Mouse (Mus musculus) heart, adult 2 months (tissue): Measurements from ENCODE around the gene Rpl15. TPM values are rescaled to one million over a fixed set of nuclear protein-coding genes. Genes with fewer than 3 reads are reported as not detected.

Source experiments
- DNase-seq, 2 experiments: peaks; one replicate each; pipeline ENCODE4 v3.0.0; 2021
- H3K27ac ChIP-seq: fragments of 200-600 bp; 2 replicates; pipeline ENCODE4 v1.8.1; 2022
- H3K27me3 ChIP-seq: fragments of 200-500 bp; 2 replicates; pipeline ENCODE4 v1.6.1; 2012; ENCODE audit warnings: mild to moderate bottlenecking, low read length, inconsistent platforms, mixed read lengths; ENCODE audit not compliant: control insufficient read depth, insufficient read depth
- H3K36me3 ChIP-seq: fragments of 200-500 bp; 2 replicates; pipeline ENCODE4 v1.6.1; 2012; ENCODE audit warnings: low read length, inconsistent platforms; ENCODE audit not compliant: control insufficient read depth, insufficient read depth
- H3K4me1 ChIP-seq: fragments of 200-500 bp; 2 replicates; pipeline ENCODE4 v1.6.1; 2011; ENCODE audit warnings: low read length; ENCODE audit not compliant: control insufficient read depth, insufficient read depth
- H3K4me3 ChIP-seq: fragments of 200-600 bp; 2 replicates; pipeline ENCODE4 v1.8.1; 2022
- H3K79me2 ChIP-seq: fragments of 200-500 bp; replicated peaks from 2 replicates; pipeline ENCODE4 v1.6.1; 2012; ENCODE audit warnings: mild to moderate bottlenecking, inconsistent platforms, low read length, moderate library complexity, mixed read lengths; ENCODE audit not compliant: control insufficient read depth, insufficient read depth
- H3K9ac ChIP-seq: fragments of 200-500 bp; 2 replicates; pipeline ENCODE4 v1.6.1; 2012; ENCODE audit warnings: low read depth, mild to moderate bottlenecking, control low read depth, inconsistent platforms, low read length, mixed read lengths
- CTCF ChIP-seq: fragments of 200-600 bp; IDR thresholded peaks from 2 replicates; pipeline ENCODE4 v1.8.1; 2022; ENCODE audit warnings: antibody characterized with exemption, mild to moderate bottlenecking, moderate library complexity
- EP300 ChIP-seq: fragments of 200-500 bp; IDR thresholded peaks from 2 replicates; pipeline ENCODE4 v1.6.1; 2011; ENCODE audit warnings: low read depth, low read length, control low read depth; ENCODE audit not compliant: insufficient read depth
- POLR2A ChIP-seq: fragments of 200-500 bp; IDR thresholded peaks from 2 replicates; pipeline ENCODE4 v1.6.1; 2011; ENCODE audit warnings: mild to moderate bottlenecking, low read depth, low read length, control low read depth; ENCODE audit not compliant: insufficient read depth
- WGBS: fragments of 180-500 bp; shearing (Covaris S2); methylation state at CpG from one replicate; pipeline ENCODE4 v1.1.7; 2018; 5-methylcytosine and 5-hydroxymethylcytosine counted together
- intact Hi-C: fragments of 180-260 bp; cut with DNase I; formaldehyde crosslinking; loops from one replicate; pipeline ENCODE4 v1.15.1; 2025
- polyA plus RNA-seq: library from polyadenylated mRNA; depleted of rRNA; stranded (reverse); fragments of >200 nt; gene quantifications from 2 replicates; pipeline ENCODE4 v1.2.3, GENCODE M21; 2012
- total RNA-seq, 2 experiments: library from RNA; stranded (reverse); gene quantifications; 2 replicates each; pipeline ENCODE4 v1.2.3; 2021

Gene Rpl15
- total and polyA plus RNA-seq, 3 experiments, result 160 to 586 (median 499) TPM

DNA sequence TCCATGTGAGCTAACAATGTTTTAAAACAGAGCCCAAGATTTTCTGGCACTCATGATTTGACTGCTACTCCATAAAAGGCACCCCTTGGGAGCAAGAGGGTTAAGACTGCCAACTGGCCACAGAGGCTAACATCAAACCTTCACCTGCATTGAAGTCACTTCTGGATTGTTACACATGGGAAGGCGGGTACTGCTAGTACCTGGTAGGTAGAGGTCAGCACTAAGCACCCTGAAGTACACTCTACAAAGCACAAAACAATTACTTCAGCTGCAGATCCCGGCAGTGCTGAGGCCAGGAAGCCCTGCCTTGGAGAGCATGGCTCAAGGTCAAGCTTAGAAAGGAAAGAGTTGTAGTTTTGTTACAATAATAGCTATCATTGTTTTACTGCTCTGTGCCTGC, 16.2 kb upstream of the Rpl15 start:
- intact Hi-C loops, result no loop called here
- no peak overlapping the region for H3K4me3 ChIP-seq

DNA sequence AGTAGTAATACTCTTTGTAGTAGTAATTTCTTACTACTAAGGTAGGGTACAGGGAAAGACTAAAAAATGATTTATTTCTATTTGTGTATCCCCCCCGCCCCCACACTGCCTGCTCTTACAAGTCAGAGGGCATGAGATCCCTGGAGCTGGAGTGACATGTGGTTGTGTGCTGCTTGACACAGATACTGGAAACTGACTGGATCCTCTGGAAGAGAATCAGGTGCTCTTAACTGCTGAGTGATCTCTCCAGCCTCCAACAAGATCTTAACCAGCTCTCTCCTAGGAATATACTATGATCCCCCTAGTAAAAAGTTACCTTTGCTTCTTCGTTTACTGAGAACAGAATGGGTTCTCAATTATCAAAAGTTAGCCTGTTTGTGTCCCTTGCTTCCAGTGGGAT, 15.2 kb upstream of the Rpl15 start:
- Histone ChIP-seq H3K4me3 (no peak overlapping the region), H3K9ac (no peak overlapping the region), H3K79me2 (no peaks in the 10 kb centered on the region; the same call in 1 of the 2 replicates), H3K4me1 (peaks cover 12% of the 10 kb centered on the region), H3K27ac (no peak overlapping the region), H3K27me3 (no peaks in the 10 kb centered on the region), H3K36me3 (peaks cover 17% of the 10 kb centered on the region)
- TF ChIP-seq EP300 (no peak), CTCF (no peak), POLR2A (no peak)
- intact Hi-C loops, result no loop called here
- DNase-seq, result no peak
- WGBS, result 94% methylated on average over 2 of the region's 2 CpGs

More for the DNA sequence above, 16.2 kb upstream of the Rpl15 start:
- H3K27me3 ChIP-seq, result no peaks in the 10 kb centered on the region
- no peak for TF ChIP-seq POLR2A
- TF ChIP-seq CTCF, result 0 out of 2 replicates have a peak, but pooled peaks have one; percentile 4
- TF ChIP-seq EP300, result no peak
- no peak overlapping the region for H3K9ac ChIP-seq
- 35% methylated on average over 2 of the region's 2 CpGs for WGBS
- H3K79me2 ChIP-seq, result no peaks in the 10 kb centered on the region; the same call in 1 of the 2 replicates
- H3K27ac ChIP-seq, result peak overlapping the region; percentile 44
- H3K36me3 ChIP-seq, result peaks cover 17% of the 10 kb centered on the region
- DNase-seq, result no peak
- H3K4me1 ChIP-seq, result peaks cover 12% of the 10 kb centered on the region

DNA sequence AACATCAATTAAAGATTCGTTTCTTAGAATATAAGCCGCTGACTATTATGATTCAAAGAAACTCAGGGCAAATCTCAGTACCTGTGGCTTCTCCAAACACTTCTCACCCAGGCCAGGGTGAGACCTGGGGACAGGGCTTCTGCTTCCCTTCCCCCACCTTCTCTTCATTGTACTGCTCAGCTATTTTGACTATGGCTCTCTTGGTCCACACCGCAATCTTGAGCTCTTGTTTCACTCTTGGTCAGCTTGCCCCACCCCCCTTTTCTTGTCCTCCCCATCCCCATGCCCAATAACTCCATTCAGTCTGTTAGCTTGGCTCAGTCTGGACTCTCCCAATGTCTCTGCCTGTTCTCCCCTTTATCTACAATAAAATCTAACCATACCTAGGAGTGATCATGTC, 14.3 kb upstream of the Rpl15 start:
- Histone ChIP-seq H3K36me3 (peaks cover 17% of the 10 kb centered on the region), H3K27ac (no peak overlapping the region), H3K27me3 (no peaks in the 10 kb centered on the region), H3K4me3 (no peak overlapping the region), H3K79me2 (no peaks in the 10 kb centered on the region), H3K4me1 (peaks cover 12% of the 10 kb centered on the region), H3K9ac (no peak overlapping the region)
- WGBS, result 95% methylated on average over 3 of the region's 3 CpGs
- TF ChIP-seq EP300 (no peak), CTCF (no peak), POLR2A (no peak)
- no peak for DNase-seq
- intact Hi-C loops, result loop anchor here (2.0 kb wide), 1 partner anchor 75 kb away; no protein-coding TSS in a partner anchor

DNA sequence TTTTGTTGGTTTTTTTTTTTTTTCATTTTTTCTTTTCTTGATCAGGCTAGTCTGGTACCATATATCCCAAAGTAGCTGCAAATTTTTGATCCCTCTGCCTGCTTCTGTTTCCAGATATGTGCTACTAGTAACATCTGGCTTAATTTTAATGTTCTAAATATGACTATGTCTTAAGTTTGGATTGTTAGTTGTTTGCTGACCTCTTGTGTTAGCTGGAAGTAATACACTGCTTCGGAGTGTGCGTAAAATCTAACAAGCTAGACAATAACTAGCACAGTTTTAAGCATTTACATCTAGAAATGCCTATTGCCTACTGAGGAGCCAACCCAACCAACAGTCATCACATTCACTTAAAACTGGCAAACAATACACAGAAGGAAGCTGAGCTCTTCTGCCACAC, 13.4 kb upstream of the Rpl15 start:
- Histone ChIP-seq H3K4me1 (peaks cover 12% of the 10 kb centered on the region), H3K79me2 (no peaks in the 10 kb centered on the region), H3K4me3 (no peak overlapping the region), H3K36me3 (peaks cover 17% of the 10 kb centered on the region), H3K27ac (no peak overlapping the region), H3K9ac (no peak overlapping the region), H3K27me3 (no peaks in the 10 kb centered on the region)
- DNase-seq, result no peak
- 59% methylated on average over 2 of the region's 2 CpGs for WGBS
- intact Hi-C loops, result loop anchor here (2.0 kb wide), 1 partner anchor 74 kb away; no protein-coding TSS in a partner anchor
- TF ChIP-seq EP300 (no peak), CTCF (peak; percentile 81), POLR2A (no peak)

DNA sequence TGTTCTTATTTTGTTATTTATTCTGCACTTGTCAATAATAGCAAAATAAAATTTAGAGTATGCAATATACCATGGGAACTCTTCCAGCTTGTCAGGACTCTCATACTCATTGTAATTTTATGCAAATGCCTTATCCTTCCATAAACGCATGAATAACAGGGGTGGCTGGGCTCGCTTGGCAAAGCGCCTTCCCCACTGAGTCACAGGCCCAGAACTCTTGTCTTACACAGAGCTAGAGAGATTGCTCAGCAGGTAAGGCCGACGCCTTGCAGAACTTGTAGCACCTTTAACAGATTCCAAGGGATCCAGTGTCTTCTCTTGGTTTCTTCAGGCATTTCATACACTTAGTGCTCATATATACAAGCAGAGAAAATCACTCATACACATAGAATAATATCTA, 9.2 kb upstream of the Rpl15 start:
- TF ChIP-seq POLR2A (no peak), CTCF (no peak), EP300 (no peak)
- H3K36me3 ChIP-seq, result peaks cover 8% of the 10 kb centered on the region; the same call in 1 of the 2 replicates
- DNase-seq, result no peak
- no peaks in the 10 kb centered on the region for H3K27me3 ChIP-seq
- no peak overlapping the region for H3K4me3 ChIP-seq
- H3K27ac ChIP-seq, result no peak overlapping the region
- H3K79me2 ChIP-seq, result no peaks in the 10 kb centered on the region
- intact Hi-C loops, result no loop called here
- no peak overlapping the region for H3K9ac ChIP-seq
- 88% methylated on average over 5 of the region's 5 CpGs for WGBS
- H3K4me1 ChIP-seq, result peaks cover 1% of the 10 kb centered on the region; the same call in 1 of the 2 replicates

DNA sequence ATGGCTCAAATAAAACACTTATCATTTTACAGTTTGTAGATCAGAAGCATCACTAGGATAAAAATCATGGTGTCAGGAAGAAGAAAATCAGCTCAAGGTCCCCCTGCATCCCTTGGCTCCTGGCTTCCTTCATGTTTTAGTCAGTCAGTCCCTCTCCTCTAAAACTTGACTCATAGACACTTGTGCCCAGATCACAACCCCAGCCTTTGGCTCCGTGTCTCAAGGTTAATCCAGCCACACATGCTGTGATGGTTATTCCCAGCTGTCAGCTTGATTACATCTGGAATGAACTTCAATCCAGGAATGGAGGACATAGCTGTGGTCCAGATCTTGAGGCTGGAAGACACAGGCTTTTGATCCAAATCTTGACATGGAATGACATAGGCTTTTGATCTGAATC, 3.3 kb upstream of the Rpl15 start:
- H3K36me3 ChIP-seq, result peaks cover 2% of the 10 kb centered on the region
- no peak for DNase-seq
- TF ChIP-seq EP300 (no peak), POLR2A (no peak), CTCF (no peak)
- H3K4me3 ChIP-seq, result no peak overlapping the region
- WGBS, result 69% methylated on average over 1 of the region's 1 CpGs
- peaks cover 2% of the 10 kb centered on the region for H3K4me1 ChIP-seq
- peaks cover 2% of the 10 kb centered on the region; the same call in 1 of the 2 replicates for H3K79me2 ChIP-seq
- no peak overlapping the region for H3K27ac ChIP-seq
- H3K27me3 ChIP-seq, result no peaks in the 10 kb centered on the region
- intact Hi-C loops, result no loop called here
- no peak overlapping the region for H3K9ac ChIP-seq
